18 mouse cellular contexts compared by ENCODE assay signal in the genomic region with DNA sequence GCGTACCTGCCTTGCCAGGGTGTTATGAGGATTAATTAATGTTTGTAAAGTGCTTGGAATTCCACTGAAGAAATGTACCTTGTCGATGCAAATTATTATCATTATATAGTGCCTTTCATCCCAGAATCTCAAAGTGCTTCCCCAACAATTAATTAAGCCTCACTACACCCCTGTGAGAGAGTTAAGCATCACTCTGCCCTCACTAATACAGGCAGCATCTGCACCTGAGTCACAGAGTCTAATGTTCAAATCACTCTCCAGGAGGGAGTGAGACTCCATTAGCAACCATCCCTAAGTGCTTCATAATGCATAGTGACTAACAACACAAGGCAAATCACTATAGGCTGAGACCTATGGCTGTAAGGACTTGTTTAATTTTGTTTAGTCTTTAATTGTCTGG.
"Had no signal": no experiment of that assay in that cellular context is flagged by ENCODE, and none has a peak within 500 bp of the region (broad histone marks: within the 10 kb centered on the region; RNA-seq: fewer than 3 reads in every experiment).

No protein-coding gene starts in this region.

- H3K4me3 ChIP-seq: left cerebral cortex, adult 2 months; liver, embryonic 13.5 days; midbrain, embryonic 12.5 days; stomach, embryonic 15.5 days had no signal

- H3K27me3 ChIP-seq: liver, embryonic 13.5 days; midbrain, embryonic 12.5 days; stomach, embryonic 15.5 days had no signal

- H3K36me3 ChIP-seq: liver, embryonic 13.5 days; midbrain, embryonic 12.5 days; stomach, embryonic 15.5 days had no signal

- H3K9ac ChIP-seq: liver, embryonic 13.5 days; midbrain, embryonic 12.5 days; stomach, embryonic 15.5 days had no signal

- DNase-seq: kidney, adult 18-20 months; kidney, adult 9 months; layer of hippocampus, adult 9-11 months; layer of hippocampus, postnatal 36 days; liver, embryonic 13.5 days; lung, adult 2 months; lung, postnatal 14 days; lung, postnatal 4 days; right cerebral cortex, adult 18-20 months; right cerebral cortex, postnatal 14 days; spleen, adult 18-20 months; thymus, postnatal 25 days had no signal

- H3K9me3 ChIP-seq: liver, embryonic 13.5 days; midbrain, embryonic 12.5 days; stomach, embryonic 15.5 days had no signal

- H3K4me1 ChIP-seq: liver, embryonic 13.5 days had no signal

- H3K27ac ChIP-seq: kidney, postnatal 0 days; layer of hippocampus, adult 2 months; left cerebral cortex, adult 2 months; liver, embryonic 13.5 days; stomach, embryonic 15.5 days had no signal

- ATAC-seq: intestine, embryonic 16.5 days had no signal

- H3K4me2 ChIP-seq: liver, embryonic 13.5 days had no signal
